Mouse (Mus musculus) liver, adult 2 months (tissue): ENCODE results near the gene Pax5.

Experiments used
- CTCF ChIP-seq: fragments of 200-500 bp; IDR thresholded peaks from 2 replicates; pipeline ENCODE4 v1.5.1; 2011; ENCODE audit warnings: low read depth, low read length, control low read depth
- POLR2A ChIP-seq: fragments of 200-500 bp; IDR thresholded peaks from 2 replicates; pipeline ENCODE4 v1.6.1; 2011; ENCODE audit warnings: low read length, control low read depth; ENCODE audit not compliant: insufficient read depth; ENCODE audit errors: extremely low read depth

GRCm38 (mm10) chr4:44507861-44508260, 202.4 kb downstream of the Pax5 start:
- no peak for TF ChIP-seq CTCF
- TF ChIP-seq POLR2A, result no peak
